Mouse (Mus musculus): ENCODE measurements around the gene Kif20b.

DNA sequence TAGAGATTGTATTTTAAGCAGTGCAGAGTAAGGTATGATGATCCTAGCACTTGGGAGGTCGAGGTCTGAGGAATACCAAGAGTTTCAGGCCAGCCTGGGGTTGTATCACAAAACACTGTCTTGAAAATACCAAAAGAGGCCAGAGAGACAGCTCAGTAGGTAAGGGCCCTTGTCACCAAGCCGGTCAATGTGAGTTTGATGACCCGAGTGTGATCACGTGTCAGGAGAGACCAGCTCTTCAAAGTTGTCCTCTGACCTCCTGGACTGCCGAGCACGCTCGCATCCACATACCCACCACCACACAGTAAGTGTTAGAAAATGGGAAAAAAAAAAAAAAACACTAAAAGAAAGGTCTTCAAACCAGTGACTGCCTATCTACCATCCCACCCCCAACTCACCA is 45.5 kb upstream of the Kif20b start:
- TF ChIP-seq CTCF (IDR thresholded peaks at IDR 0.05; ENCODE audit: insufficient read depth, low read length): no peak
- no peak for TF ChIP-seq POLR2A (IDR thresholded peaks at IDR 0.05; ENCODE audit: borderline replicate concordance, extremely low read depth, low read depth, low read length)
